Mouse (Mus musculus): ENCODE measurements around the gene Dnaja3.

The Dnaja3 gene

DNA sequence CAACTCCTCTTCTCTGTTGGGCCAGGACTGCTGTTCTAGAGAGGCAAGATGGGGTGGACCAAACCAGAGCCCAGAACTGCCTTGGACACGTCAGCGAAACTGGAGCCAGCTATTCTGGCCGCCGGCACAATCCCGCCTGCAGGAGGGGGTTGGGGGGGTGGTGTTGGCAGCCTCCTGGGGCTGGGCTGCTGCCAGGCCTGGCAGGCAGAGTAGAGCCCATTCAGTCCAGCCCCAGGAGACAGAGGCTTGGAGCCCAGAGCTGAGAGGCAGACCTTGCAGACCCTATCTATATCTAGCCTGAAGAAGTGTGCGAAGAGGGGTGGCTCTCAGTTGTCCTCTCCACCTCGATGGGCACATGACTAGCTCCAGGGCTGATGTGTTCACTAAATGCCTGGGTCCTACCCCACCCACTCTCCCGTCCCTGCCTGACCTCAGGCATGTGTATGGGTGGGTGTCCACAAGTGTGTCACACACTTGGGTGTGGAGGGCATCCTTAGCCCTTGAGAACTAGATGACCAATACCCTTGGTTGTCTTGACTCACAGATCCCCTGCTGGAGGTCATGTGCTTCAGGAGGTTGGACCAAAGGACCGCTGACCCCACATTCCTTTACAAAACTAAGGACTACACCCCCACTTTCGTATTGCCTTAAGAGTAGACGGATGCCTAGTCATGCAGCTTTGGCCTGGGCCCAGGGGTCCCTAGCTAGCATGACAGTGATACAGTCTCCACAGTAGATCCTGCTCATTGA is 4.1 kb downstream of the Dnaja3 start:
- DNase-seq (ENCODE audit: low spot score) = no peak

DNA sequence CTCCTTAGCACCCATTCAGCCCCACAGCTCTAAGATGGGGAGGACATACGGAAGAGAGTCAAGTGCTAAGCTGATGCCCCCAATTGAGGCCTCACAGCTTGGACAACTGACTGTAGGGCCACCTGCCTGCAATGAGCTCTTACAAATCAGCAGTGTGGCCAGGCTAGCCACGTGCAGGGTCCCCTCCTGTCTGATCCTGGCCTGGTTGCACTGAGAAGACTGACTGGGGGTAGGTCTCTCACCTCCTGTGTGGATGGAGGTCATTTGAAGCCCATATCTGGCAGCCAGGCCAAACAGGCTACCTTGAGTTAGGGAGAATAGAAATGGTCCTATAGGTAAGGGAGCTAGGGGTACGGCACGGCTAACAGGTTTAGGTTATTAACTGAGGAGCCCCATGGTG is 6.1 kb downstream of the Dnaja3 start:
- DNase-seq (ENCODE audit: low spot score) = no peak

DNA sequence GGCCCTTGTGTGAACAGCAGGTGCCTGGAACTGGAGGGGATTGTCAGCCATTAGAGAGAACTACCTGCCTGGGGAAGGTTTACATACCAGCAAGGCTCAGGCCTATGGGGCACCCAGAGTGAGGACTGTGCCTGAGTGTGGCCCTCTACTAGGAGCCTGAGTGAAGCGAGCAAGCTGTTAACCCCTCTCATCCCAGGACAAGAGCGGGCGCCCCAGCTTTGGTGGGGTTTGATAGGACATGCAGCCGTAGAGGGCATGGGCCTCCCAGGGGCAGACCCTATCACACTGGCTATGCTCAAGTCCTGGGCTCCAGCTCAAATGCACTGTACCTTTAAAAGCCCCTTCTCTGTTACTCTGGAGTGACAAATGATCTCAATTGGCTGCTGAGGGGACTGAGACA is 7.0 kb downstream of the Dnaja3 start:
- no peak for DNase-seq (ENCODE audit: low spot score)

DNA sequence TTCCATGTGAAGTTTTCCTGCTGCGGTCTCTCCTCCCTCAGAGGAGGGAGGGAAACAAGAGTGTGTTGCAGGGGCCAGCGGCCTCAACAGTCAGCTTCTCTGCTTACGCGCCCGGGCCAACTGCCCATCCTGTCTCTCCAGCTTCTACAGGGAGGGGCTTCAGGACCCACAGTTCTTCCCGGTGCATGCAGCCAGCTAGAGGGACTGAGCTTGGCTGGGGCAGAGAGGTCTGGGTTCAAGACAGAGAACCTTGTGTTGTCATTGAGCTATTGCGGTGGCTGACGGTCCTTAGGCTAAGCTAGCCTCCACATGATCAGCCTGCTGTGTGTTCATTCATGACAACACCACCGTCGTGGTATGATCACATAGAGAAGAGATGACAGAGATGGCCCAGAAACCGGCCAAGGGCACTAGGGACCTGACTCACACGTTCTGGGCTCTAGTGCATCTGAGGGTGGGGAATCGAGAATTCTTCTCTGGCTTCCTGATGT is 7.9 kb downstream of the Dnaja3 start:
- no peak for DNase-seq (ENCODE audit: low spot score)

DNA sequence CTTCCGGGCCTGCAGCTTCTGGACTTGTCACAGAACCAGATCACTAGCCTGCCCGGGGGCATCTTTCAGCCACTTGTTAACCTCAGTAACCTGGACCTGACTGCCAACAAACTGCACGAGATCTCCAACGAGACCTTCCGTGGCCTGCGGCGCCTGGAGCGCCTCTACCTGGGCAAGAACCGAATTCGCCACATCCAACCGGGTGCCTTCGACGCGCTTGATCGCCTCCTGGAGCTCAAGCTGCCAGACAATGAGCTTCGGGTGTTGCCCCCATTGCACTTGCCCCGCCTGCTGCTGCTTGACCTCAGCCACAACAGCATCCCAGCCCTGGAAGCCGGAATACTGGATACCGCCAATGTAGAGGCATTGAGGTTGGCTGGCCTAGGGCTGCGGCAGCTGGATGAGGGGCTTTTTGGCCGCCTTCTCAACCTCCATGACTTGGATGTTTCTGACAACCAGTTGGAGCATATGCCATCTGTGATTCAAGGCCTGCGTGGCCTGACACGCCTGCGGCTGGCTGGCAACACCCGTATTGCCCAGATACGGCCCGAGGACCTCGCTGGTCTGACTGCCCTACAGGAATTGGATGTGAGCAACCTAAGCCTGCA is 8.7 kb downstream of the Dnaja3 start:
- DNase-seq (ENCODE audit: low spot score) = no peak

DNA sequence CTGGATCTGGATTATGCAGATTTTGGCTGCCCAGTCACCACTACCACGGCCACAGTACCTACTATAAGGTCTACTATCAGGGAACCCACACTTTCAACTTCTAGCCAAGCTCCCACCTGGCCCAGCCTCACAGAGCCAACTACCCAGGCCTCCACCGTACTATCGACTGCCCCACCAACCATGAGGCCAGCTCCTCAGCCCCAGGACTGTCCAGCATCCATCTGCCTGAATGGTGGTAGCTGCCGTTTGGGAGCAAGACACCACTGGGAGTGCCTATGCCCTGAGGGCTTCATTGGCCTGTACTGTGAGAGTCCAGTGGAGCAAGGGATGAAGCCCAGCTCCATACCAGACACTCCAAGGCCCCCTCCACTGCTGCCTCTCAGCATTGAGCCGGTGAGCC is 9.4 kb downstream of the Dnaja3 start:
- no peak for DNase-seq (ENCODE audit: low spot score)

DNA sequence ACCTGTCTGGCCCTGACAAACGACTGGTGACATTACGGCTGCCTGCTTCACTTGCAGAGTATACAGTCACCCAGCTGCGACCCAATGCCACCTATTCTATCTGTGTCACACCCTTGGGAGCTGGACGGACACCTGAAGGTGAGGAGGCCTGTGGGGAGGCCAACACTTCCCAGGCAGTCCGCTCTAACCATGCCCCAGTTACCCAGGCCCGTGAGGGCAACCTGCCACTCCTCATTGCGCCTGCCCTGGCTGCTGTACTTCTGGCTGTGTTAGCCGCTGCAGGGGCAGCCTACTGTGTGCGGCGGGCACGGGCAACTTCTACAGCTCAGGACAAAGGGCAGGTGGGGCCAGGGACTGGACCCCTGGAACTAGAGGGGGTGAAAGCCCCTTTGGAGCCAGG is 9.9 kb downstream of the Dnaja3 start:
- DNase-seq (ENCODE audit: low spot score) = no peak

DNA sequence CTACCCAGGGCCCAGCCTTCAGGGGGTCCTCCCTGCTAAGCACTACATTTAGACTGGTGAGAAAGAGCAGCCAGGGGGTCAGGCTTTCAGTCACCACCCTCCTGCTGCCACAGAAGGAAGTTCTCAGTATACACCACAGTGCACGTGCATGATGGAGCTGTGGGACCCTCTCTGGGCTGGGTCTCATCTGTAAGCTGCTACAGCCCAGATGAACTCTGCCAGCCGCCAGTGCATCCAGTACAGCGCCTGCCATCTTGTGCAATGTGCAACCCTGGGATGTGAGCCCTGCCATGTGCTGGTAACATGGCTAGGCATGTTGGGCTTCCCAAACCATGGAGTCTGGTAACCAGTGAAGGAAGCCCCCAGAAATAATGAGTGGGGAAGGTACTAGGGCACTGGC is 10.4 kb downstream of the Dnaja3 start:
- DNase-seq (ENCODE audit: low spot score) = no peak

DNA sequence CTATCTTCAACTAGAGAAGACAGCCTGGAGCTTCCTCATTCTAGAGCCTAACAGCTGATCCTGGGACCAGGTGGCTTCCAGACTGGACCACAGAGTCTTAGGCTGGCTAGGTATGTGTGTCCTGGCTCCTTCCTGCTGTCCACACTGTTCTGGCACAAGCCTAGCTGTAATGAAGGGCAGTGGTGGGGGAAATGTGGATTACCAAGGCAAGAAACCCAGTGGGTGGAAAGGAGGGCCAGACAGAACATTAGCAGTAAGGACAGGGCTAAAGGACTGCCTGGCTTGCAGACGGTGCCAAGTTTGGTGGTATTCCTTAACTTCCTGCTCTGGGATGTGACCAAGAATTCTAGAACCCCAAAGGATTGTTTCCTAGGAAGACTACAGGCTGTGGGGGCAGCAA is 11.3 kb downstream of the Dnaja3 start:
- no peak for DNase-seq (ENCODE audit: low spot score)

DNA sequence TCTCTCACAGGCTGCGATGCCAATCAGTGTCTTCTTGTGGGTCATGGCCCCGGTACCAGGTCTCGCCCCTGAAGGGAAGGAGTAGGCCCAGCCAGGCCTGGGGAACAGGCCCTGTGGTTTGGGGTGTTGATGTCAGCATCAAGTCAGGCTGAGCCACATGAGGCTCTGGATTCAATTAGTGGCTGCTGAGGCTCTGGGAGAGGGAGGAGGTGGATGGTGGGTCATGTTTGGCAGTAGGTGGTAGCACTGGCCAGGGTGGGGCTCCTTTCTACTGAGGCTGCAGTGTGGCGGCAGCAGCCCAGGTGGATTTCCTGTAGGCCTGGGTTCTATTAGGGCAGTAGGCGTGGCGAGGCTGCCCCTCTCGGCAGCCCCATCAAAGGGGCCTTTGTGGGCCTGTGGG is 11.8 kb downstream of the Dnaja3 start:
- DNase-seq (ENCODE audit: low spot score) = peak; percentile 67

DNA sequence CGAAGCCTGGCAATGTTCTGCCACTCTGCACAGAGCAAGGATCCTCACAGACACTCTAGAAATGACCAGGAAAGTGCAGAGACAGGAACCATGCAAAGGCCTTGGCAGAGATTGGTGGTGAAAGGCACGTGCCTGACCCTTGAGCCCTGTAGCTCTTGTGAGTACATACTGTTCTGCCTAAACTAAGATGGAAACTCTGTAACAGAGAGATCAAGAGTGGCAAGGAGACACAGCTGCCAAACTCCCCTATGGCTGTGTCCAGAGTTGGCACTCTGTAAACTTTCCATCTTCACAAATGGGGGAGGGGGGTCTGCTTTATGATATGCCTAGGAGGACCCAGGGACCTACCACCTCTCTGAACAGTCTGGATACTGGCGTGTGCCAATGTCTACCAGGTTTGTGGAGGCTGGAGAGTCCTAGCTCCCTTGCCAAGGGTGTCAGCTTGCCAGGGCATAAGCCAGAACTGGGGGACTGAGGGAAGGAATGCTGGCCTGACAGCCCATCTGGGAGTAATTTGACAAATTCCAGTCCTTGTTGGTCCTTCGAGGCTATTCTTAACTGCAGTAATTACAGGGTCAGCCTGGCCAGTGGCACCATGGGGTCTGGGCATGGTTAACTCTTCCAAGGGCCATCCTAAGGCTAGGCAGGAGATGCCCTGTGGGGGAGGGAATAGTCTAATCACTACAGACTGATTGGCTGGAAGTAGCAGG is 13.1 kb downstream of the Dnaja3 start:
- DNase-seq (ENCODE audit: low spot score) = peak; percentile 43

DNA sequence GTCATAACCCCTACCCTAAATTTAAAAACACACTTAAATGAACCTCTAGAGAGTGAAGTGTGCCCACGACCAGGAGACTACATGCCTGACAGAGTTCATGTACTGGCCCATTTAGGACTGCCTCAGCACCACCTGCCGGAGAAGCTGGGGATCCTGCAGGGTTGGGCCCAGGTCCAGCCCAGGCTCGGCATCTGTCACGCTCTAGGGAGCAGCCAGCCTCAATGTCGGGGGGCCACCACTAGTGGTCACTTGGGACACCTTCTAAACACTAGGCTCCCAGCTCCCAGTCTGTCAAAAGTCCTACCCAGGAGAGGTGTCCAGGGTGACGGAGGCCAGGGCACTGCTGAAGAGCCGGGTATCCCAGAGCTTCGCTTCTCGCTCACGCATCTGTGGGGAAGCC is 14.9 kb downstream of the Dnaja3 start:
- no peak for DNase-seq (ENCODE audit: low spot score)

DNA sequence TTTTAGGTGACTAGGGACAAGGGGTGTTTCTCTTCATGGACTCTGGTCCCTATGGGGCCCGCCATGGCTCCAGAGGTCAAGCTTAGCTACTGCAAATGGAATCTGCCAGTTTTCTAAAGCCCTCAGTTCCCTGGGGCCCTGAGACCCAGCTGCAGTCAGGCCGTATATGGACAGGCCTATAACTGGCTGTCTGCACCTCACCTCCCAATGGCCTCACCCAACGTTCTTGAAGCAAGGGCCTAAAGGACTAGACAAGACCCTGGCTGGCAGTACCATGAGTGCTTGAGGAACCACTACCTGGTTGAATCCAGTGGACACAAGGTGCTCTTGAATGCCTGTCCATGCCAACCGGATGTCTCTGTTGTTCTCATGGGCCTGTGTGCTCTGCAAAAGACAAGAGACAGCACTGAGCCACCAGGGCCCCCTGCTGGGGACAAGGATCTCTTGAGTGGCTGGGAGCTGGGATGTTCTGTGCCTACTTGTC is 15.5 kb downstream of the Dnaja3 start:
- no peak for DNase-seq (ENCODE audit: low spot score)

DNA sequence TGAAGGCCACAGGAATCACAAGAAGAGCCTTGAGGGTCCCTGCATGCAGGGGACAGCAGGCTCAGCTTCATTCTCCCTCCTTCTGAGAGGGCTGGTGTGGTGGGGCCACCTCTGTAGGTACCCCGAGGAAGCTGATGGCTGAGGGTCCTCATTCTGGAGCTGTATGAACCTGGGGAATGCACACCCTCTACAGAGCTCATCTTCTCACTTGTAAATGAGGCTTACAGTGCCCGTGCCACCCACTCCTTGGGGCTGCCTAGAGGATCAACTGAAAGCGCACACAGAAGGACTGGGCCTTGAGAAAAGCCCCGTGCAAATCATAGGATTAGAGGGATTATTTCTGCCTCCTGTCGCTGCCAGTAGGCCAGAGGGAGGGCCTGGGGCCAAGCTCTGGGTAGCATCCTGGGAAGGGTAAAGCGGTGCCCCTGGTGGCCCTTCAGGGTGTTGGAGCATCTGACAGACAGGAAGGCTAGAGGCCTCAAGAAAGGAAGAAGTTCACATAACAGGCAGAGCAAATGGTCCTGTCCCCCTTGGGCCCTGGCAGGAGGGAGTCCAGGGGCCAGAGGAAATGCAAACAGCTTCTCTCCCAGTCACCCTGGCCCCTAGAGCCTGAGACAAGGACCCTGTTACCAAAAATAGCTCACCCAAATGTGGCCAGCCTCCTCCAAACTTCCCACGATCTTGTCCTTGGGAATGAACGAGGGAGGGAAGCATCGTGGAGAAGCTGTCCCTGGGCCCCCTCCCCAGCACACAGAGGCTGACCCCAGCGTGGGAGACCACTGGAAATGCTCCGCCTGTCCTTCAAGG is 16.2 kb downstream of the Dnaja3 start:
- DNase-seq (ENCODE audit: low spot score) = no peak

DNA sequence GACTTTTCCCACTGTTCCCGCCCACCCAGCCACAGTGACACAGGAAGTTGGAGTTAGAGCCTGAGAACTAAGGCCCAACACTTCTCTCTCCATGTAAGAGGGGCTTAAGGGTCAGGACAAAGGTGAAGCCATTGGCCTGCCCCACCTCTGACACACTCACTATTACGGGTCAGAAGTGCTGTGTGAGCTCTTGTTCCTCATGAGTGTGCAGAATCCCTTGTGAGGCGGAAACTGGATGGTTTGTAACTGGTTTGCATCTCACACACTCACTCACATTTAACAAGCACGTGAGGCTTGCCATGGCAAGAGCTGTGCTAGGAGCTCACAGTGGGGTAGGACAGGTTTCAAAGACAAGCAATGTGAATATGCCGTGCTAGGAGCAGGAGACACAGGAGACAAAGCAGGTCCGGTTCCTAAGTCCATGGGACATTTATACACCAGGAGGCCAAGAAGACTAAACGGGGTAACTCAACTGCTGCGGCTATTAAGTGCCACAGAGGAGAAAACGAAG is 16.8 kb downstream of the Dnaja3 start:
- no peak for DNase-seq (ENCODE audit: low spot score)

DNA sequence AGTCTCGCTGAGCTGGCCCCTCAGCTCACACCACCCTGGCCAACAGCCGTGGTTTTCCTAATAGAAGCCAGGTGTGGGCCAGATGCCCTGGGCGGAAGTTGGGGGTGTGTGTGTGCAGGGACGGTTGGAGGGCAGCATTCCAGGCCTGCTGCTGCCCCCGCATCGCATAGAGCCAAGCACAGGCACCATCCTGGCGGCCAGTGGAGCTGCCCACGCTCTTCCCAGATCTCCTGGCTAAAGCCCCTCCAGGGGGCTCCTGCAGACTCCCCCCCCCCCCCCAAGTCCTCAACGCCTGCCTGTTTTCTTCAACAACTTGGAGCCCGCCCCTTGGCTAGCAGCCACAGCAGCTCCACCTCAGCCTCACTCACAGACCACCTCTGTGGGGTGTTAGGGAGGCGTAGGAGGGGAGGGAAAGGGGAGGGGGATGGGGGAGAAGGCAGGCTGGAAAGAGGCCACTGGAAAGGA is 19.0 kb downstream of the Dnaja3 start:
- DNase-seq (ENCODE audit: low spot score) = peak; percentile 87

DNA sequence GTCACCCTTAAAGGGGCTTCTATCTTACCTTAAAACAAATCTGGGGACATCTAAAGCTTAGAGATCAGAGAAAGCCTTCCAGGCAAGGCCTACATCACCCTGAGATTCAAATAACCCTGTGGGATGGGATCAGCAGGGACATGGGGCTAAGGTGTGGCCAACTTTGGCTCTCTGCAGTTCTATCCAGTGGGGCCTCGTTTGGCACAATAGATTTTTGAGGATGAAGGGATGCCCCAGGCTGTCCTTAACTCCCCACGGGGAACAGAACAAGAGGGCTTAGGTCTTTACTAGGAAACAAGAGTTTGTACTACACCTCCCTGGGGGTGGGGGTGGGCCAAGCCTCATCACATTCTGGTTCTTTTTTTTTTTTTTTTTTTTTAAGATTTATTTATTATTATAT is 19.5 kb downstream of the Dnaja3 start:
- DNase-seq (ENCODE audit: low spot score) = no peak

DNA sequence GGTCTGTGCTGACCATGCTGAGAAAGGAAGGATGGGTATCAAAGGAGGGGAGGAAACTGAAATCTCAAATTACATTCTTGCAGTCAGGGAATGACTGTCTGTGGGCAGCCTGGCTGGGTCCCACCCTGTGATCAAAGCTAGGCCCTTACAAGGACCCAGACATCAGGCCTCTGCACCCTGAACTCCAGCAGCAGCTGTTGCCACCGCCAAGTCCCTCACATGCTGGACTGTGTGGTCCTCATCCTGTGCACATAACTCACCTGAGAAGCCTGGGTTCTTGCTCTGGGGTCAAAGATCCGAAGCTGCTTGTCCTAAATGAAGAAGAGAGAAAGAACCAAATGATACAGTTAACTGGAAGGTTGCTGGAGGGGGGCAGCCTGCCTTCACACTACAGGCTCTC is 21.8 kb downstream of the Dnaja3 start:
- DNase-seq (ENCODE audit: low spot score) = no peak

DNA sequence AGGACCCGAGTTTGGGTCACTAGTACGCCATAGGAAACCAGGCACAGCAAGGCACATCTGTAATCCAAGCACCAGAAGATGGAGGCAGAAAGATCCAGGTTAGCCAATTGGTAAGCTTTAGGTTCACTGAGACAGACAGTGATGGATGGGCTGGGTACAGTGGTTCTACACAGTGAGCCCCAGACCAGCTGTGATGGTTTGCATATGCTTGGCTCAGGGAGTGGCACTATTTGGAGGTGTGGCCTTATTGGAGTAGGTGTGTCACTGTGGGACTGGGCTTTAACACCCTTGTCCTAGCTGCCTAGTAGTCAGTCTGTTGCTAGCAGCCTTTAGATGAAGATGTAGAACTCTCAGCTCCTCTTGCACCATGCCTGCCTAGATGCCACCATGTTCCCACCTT is 24.0 kb downstream of the Dnaja3 start:
- no peak for DNase-seq (ENCODE audit: low spot score)

DNA sequence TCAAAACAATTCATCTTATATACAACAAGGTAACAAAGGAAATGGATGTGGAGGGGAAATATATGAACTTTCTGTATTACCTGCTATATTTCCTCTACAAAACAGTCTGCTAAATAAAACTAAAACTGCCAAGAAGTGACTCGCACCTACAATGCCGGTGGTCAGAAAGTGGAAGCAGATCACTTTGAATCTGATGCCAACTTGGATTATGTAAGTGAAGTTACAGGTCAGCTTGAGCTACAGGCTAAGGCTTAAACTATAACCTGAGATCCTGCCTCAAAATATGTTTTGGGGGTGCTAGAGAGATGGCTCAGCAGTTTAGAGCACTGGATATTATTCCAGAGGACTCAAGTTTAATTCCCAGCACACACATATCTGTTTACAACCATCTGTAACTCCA is 25.9 kb downstream of the Dnaja3 start:
- DNase-seq (ENCODE audit: low spot score) = no peak

DNA sequence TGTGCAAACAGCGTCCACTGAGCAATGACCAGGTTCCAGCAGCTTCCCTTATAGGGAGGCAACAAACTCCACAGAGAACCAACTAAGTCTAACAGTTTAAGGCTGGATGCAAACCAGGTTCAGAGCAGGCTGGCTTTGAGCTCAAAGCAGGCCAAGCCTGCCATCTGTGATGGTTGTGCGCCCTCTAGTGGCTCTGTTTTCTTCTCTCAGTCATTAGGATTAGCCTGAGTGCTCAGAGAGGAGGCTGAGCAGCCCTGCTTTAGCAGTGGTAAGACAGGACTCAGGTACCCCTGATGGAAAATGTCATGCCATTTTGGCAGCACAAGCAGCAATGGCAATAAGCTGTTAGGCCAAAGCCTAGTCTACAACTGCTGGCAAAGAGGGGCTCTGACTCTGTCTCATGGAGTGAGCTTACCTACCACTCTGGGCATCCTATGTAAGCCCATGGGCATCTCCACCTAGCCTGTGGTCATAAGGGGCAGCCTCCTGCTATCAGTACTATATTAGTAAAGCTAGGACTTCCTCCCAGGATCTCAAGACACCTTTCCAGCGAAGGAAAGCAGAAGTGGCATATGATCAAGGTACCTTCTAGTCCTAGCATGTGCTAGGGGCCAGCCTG is 27.5 kb downstream of the Dnaja3 start:
- peak; percentile 95 for DNase-seq (ENCODE audit: low spot score)
